Mouse (Mus musculus) neural tube, embryonic 14.5 days (tissue): ENCODE results near the gene Myo3a. TPM values are rescaled to one million over a fixed set of nuclear protein-coding genes. Genes with fewer than 3 reads are reported as not detected.

Experiments
- ATAC-seq: fragments of 200-750 bp; cut with Nextera tagmentation; 2 replicates; pipeline ENCODE4 v1.8.0; 2017; ENCODE audit warnings: low read depth, mild to moderate bottlenecking, moderate TSS enrichment, moderate library complexity
- H3K27ac ChIP-seq: fragments of 300-500 bp; sonication (generic); 2 replicates; pipeline ENCODE4 v1.5.1; 2014; ENCODE audit warnings: low read depth, mild to moderate bottlenecking, control low read depth, low read length, moderate library complexity, mixed read lengths
- H3K27me3 ChIP-seq: fragments of 300-500 bp; sonication (generic); 2 replicates; pipeline ENCODE4 v1.6.1; 2014; ENCODE audit warnings: low read length; ENCODE audit not compliant: control insufficient read depth, insufficient read depth
- H3K36me3 ChIP-seq: fragments of 300-500 bp; sonication (generic); 2 replicates; pipeline ENCODE4 v1.6.1; 2014; ENCODE audit warnings: low read length, mixed read lengths; ENCODE audit not compliant: control insufficient read depth, insufficient read depth
- H3K4me1 ChIP-seq: fragments of 300-500 bp; sonication (generic); 2 replicates; pipeline ENCODE4 v1.6.1; 2014; ENCODE audit warnings: low read length; ENCODE audit not compliant: control insufficient read depth, insufficient read depth
- H3K4me2 ChIP-seq: fragments of 300-500 bp; sonication (generic); 2 replicates; pipeline ENCODE4 v1.6.1; 2014; ENCODE audit warnings: mild to moderate bottlenecking, low read depth, low read length, control low read depth
- H3K4me3 ChIP-seq: fragments of 300-500 bp; sonication (generic); 2 replicates; pipeline ENCODE4 v1.5.1; 2014; ENCODE audit warnings: low read depth, low read length, control low read depth, mixed read lengths
- H3K9ac ChIP-seq: fragments of 300-500 bp; sonication (generic); replicated peaks from 2 replicates; pipeline ENCODE4 v1.6.1; 2014; ENCODE audit warnings: low read depth, mild to moderate bottlenecking, control low read depth, low read length, mixed read lengths
- H3K9me3 ChIP-seq: fragments of 300-500 bp; sonication (generic); 2 replicates; pipeline ENCODE4 v1.6.1; 2016; ENCODE audit warnings: low read length; ENCODE audit not compliant: control insufficient read depth
- WGBS: fragments of 180-500 bp; shearing (Covaris S2); extraction: QIAGEN DNeasy Blood & Tissue Kit; methylation state at CpG from one replicate; pipeline ENCODE4 v1.1.7; 2014; 5-methylcytosine and 5-hydroxymethylcytosine counted together
- polyA plus RNA-seq: library from polyadenylated mRNA; unstranded; fragments of >200 nt; fragmentation: Nextera tagmentation; extraction: Ambion mirVana; gene quantifications from 2 replicates; pipeline ENCODE4 v1.2.1, GENCODE M21; 2014

Myo3a gene
- polyA plus RNA-seq, 1 experiment from 2014 or later, result 0.05 TPM

DNA sequence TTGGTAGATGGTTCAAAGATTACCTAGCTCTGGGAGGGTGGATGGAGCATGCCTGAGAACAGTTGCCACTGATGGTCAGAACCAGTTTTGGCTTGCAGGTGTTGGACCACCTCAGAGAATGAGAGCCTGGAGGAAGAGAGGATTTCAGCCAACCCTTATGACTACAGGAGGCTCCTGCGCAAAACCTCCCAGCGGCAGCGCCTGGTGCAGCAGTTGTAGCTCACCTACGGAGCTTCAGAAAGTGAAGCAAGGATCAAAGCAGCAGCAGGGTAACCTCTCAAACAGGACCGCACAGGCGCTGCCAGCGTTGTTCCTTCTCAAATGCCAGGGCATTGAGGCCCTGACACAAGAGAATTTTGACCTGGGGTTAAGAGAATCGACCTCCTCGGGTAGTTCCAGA is 390.6 kb downstream of the Myo3a start:
- H3K9ac ChIP-seq, result no peak overlapping the region
- WGBS, result 5% methylated on average over 9 of the region's 9 CpGs
- peaks cover 17% of the 10 kb centered on the region; the same call in 1 of the 2 replicates for H3K4me1 ChIP-seq
- no peak for ATAC-seq
- H3K27ac ChIP-seq, result no peak overlapping the region
- H3K36me3 ChIP-seq, result no peaks in the 10 kb centered on the region
- H3K4me3 ChIP-seq, result no peak overlapping the region
- no peak overlapping the region for H3K4me2 ChIP-seq
- no peaks in the 10 kb centered on the region for H3K9me3 ChIP-seq
- peaks cover 12% of the 10 kb centered on the region for H3K27me3 ChIP-seq

GRCm38 (mm10) chr2:22619416-22619815 is 392.1 kb downstream of the Myo3a start:
- Histone ChIP-seq H3K4me3 (peak overlapping the region; percentile 12; the same call in 1 of the 2 replicates), H3K36me3 (no peaks in the 10 kb centered on the region), H3K27me3 (peaks cover 18% of the 10 kb centered on the region), H3K4me1 (peaks cover 17% of the 10 kb centered on the region; the same call in 1 of the 2 replicates), H3K9me3 (no peaks in the 10 kb centered on the region), H3K27ac (peak overlapping the region; percentile 96), H3K9ac (peak overlapping the region; percentile 39; the same call in 1 of the 2 replicates), H3K4me2 (peak overlapping the region; percentile 34; the same call in 1 of the 2 replicates)
- 2% methylated on average over 12 of the region's 12 CpGs for WGBS
- no peak for ATAC-seq

DNA sequence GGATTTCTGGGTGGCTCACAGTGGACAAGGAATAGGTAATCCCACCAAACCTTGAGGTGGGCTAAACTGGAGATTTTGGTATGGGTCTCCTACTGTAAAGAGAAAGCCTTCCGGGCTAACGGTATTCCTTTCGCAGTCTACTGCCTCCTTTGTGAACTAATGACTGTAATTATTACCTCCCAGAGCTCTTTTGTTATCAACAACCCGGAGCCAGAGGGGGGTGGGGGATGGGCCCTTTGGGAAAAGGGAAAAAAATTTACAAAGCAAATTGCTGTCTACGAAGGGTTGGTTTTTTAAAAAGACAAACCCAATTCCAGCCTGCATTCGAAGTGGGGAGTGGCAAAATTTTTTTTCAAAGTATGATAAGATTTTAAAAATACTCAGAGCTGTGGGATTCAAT is 392.7 kb downstream of the Myo3a start:
- Histone ChIP-seq H3K27me3 (peaks cover 21% of the 10 kb centered on the region), H3K4me1 (peaks cover 17% of the 10 kb centered on the region; the same call in 1 of the 2 replicates), H3K36me3 (no peaks in the 10 kb centered on the region), H3K4me3 (no peak overlapping the region), H3K9me3 (no peaks in the 10 kb centered on the region), H3K9ac (0 out of 2 replicates have a peak overlapping the region, but pooled peaks have one; percentile 39), H3K27ac (peak overlapping the region; percentile 96), H3K4me2 (peak overlapping the region; percentile 34; the same call in 1 of the 2 replicates)
- ATAC-seq, result peak; percentile 12
- under 1% methylated on average over 6 of the region's 6 CpGs for WGBS

DNA sequence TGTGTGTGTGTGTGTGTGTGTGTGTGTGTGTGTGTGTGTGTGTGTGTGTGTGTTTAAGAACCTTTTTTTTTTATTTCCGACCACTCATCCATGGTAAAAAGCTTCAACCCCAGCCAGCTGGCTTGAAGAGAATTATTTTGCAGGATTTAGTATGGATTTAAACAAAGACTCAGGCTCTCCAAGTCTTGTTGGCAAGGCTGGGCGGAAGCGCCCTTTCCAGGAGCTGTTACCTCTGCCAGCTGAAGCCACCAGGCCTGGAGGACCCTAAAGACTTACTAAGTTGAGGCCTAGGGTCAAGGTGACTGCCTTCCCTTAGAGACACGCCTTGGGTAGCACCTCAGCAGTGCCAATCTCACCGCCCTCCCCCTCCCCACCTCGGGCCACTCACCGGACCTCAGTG is 393.2 kb downstream of the Myo3a start:
- H3K9ac ChIP-seq, result peak overlapping the region; percentile 81
- H3K36me3 ChIP-seq, result no peaks in the 10 kb centered on the region
- peaks cover 17% of the 10 kb centered on the region; the same call in 1 of the 2 replicates for H3K4me1 ChIP-seq
- H3K4me3 ChIP-seq, result peak overlapping the region; percentile 46; the same call in 1 of the 2 replicates
- H3K27me3 ChIP-seq, result peaks cover 22% of the 10 kb centered on the region
- ATAC-seq, result no peak
- 3% methylated on average over 7 of the region's 7 CpGs for WGBS
- no peaks in the 10 kb centered on the region for H3K9me3 ChIP-seq
- H3K4me2 ChIP-seq, result peak overlapping the region; percentile 67
- H3K27ac ChIP-seq, result peak overlapping the region; percentile 96

DNA sequence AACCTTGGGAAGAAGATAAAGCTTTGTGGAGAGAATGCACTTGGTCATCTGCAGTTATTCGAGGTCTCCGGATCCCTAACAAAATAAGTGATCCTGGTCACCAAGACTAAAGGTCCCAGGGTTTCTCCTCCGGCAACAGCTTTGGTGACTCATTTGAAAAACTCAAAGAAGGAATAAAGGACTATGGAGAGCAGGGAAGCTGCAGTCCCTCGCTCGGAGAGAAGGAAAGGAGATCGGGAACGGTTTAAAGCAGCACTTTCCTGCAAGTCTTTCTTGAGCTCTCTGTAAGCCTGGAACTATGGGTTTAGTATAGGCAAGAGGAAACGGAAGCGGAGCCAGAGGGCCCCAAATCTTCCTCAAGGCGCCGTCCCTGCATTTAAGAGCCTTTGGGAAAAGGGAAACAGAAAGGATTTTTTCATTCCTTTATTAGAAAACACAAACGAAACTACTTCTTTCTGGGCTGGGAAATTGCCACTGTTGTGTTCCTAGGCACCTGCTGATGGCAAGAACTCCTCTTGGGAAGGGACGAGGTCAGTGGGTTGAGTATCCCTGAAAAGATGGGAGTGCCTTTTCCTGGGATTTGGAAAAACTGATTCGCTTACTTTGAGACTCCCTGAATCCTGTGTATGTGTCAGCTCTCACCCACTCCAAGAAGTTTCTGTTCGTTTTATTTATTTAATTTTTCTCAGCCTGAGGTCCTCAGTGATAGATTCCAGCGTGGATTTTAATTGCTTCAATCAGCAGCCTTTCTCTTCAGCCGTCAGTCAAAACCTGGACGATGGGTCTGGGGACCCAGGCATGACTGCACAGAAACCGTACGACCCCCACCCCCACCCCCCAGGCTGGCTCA is 393.9 kb downstream of the Myo3a start:
- Histone ChIP-seq H3K9ac (peak overlapping the region; percentile 81), H3K4me2 (peak overlapping the region; percentile 67), H3K27me3 (peaks cover 24% of the 10 kb centered on the region), H3K4me3 (peak overlapping the region; percentile 46), H3K4me1 (peaks cover 17% of the 10 kb centered on the region; the same call in 1 of the 2 replicates), H3K9me3 (no peaks in the 10 kb centered on the region), H3K36me3 (no peaks in the 10 kb centered on the region), H3K27ac (peak overlapping the region; percentile 96)
- WGBS, result 5% methylated on average over 20 of the region's 20 CpGs
- ATAC-seq, result peak; percentile 29

GRCm38 (mm10) chr2:22621828-22622731 is 394.8 kb downstream of the Myo3a start, which contains the start of gene Gad2:
Gad2 (plus strand) TSS chr2:22622205.
- H3K9me3 ChIP-seq, result no peaks in the 10 kb centered on the region
- peaks cover 17% of the 10 kb centered on the region; the same call in 1 of the 2 replicates for H3K4me1 ChIP-seq
- WGBS, result under 1% methylated on average over 54 of the region's 55 CpGs
- peak within 1 kb of the TSS; percentile 67 for H3K4me2 ChIP-seq
- peak within 1 kb of the TSS; percentile 81 for H3K9ac ChIP-seq
- H3K27ac ChIP-seq, result peak within 1 kb of the TSS; percentile 96
- no peaks in the 10 kb centered on the region for H3K36me3 ChIP-seq
- H3K4me3 ChIP-seq, result peak within 1 kb of the TSS; percentile 46
- peaks cover 24% of the 10 kb centered on the region for H3K27me3 ChIP-seq
- ATAC-seq, result peak; percentile 77

DNA sequence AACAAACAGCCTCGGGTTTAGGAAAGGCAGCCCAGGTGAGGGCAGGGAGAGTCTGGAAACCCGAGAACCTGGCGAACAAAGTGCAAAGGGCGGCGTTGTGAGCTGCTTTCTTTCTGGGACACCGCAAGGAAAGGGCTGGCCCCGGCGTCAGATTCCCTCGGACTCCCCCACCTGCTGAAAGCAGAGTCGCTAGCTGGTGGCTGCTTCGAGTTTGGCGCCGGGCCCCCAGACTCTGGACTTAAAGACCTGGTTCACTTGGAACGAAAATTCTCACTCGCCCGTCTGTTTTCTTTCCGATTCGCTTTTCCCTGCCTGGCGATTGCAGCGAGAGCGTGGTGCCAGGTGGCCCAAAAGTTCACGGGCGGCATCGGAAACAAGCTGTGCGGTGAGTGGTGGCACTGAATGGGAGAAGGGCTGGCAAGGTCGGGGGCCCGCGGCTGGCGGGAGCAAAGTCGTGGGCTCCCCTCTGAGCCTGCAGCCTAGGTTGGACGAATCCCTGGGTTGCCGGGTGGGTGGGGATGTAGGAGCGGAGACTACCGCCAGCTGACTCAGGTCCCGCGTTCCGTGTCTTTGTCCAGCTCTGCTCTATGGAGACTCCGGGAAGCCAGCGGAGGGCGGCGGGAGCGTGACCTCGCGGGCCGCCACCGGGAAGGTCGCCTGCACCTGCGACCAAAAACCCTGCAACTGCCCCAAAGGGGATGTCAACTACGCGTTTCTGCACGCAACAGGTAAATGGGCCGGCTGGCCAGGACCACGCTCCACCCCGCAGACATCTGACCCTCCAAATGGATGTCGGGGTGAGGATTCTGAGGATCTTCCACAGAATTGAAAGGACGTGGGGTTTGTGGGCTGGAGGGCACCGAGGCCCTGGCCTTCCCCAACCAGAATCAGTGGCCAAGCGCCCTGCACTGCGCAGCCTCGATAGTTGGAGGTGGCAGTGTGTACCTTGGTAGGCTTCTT is 396.1 kb downstream of the Myo3a start:
- WGBS, result under 1% methylated on average over 60 of the region's 60 CpGs
- Histone ChIP-seq H3K27ac (peak overlapping the region; percentile 96), H3K36me3 (no peaks in the 10 kb centered on the region), H3K4me3 (peak overlapping the region; percentile 46), H3K27me3 (peaks cover 19% of the 10 kb centered on the region), H3K9me3 (no peaks in the 10 kb centered on the region), H3K4me2 (peak overlapping the region; percentile 67), H3K9ac (peak overlapping the region; percentile 81), H3K4me1 (peaks cover 17% of the 10 kb centered on the region; the same call in 1 of the 2 replicates)
- ATAC-seq, result no peak
